Mouse (Mus musculus): ENCODE data around the gene Scube3. TPM values are rescaled to one million over a fixed set of nuclear protein-coding genes. Genes with fewer than 3 reads are reported as not detected.
A peak's percentile ranks its signal among the peaks of the same experiment; 100 is the strongest.
"Not testable (repeated sequence)": the region's sequence is repeated elsewhere in the genome, so short reads cannot be mapped to it uniquely, and the experiment has no call there.

Gene Scube3
- polyA plus RNA-seq, 1 experiment from 2014 or later, result 18.6 TPM

- H3K9me3 ChIP-seq (ENCODE audit: low read length), result no peaks in the 10 kb centered on the region
- peak within 1 kb of the TSS; percentile 69 for H3K9ac ChIP-seq (replicated peaks; ENCODE audit: low read length)
- H3K27me3 ChIP-seq (ENCODE audit: insufficient read depth, low read length), result no peaks in the 10 kb centered on the region
- peak within 1 kb of the TSS; percentile 74 for H3K27ac ChIP-seq (ENCODE audit: low read length)
- H3K36me3 ChIP-seq (ENCODE audit: insufficient read depth, low read length), result peaks cover 6% of the 10 kb centered on the region
- H3K4me3 ChIP-seq (ENCODE audit: low read length), result peak within 1 kb of the TSS; percentile 45
- 16% methylated on average over 26 of the region's 26 CpGs for WGBS
- ATAC-seq (ENCODE audit: low FRiP score, low TSS enrichment), result peak; percentile 90
- H3K4me1 ChIP-seq (ENCODE audit: insufficient read depth, low read length), result peaks cover 24% of the 10 kb centered on the region
- H3K4me2 ChIP-seq (replicated peaks; ENCODE audit: low read depth, low read length), result peak within 1 kb of the TSS; percentile 59
Measured at GRCm38 (mm10) chr17:28207591-28208313, 65.8 kb downstream of the Scube3 start, which contains the start of gene Def6. TSS of gene Def6 (plus strand) at chr17:28207778.

DNA sequence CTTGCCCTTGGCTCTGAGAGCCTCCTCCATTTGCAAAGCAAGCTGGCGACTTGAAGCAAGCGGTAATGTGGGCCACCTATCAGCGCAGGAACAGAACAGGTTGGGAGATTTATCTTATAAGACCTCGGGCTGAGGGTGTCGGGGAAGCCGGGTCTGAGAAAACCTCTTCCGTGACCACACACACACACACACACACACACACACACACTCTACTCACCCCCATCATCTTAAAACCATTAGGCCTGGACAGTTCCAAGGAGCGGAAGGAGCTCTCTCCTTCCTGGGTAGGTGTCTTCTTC, 66.3 kb downstream of the Scube3 start:
- H3K27ac ChIP-seq (ENCODE audit: low read length), result no peak overlapping the region
- H3K36me3 ChIP-seq (ENCODE audit: insufficient read depth, low read length), result peaks cover under 1% of the 10 kb centered on the region; the same call in 1 of the 2 replicates
- peak overlapping the region; percentile 45 for H3K4me3 ChIP-seq (ENCODE audit: low read length)
- H3K4me1 ChIP-seq (ENCODE audit: insufficient read depth, low read length), result peaks cover 24% of the 10 kb centered on the region
- peak overlapping the region; percentile 59 for H3K4me2 ChIP-seq (replicated peaks; ENCODE audit: low read depth, low read length)
- WGBS, result 62% methylated on average over 8 of the region's 8 CpGs
- H3K27me3 ChIP-seq (ENCODE audit: insufficient read depth, low read length), result no peaks in the 10 kb centered on the region
- H3K9ac ChIP-seq (replicated peaks; ENCODE audit: low read length), result peak overlapping the region; percentile 69
- H3K9me3 ChIP-seq (ENCODE audit: low read length), result no peaks in the 10 kb centered on the region
- no peak for ATAC-seq (ENCODE audit: low FRiP score, low TSS enrichment)

GRCm38 (mm10) chr17:28209457-28210110, 67.6 kb downstream of the Scube3 start:
- Histone ChIP-seq H3K27ac (ENCODE audit: low read length) (no peak overlapping the region), H3K9ac (replicated peaks; ENCODE audit: low read length) (no peak overlapping the region), H3K27me3 (ENCODE audit: insufficient read depth, low read length) (no peaks in the 10 kb centered on the region), H3K4me2 (replicated peaks; ENCODE audit: low read depth, low read length) (no peak overlapping the region), H3K4me1 (ENCODE audit: insufficient read depth, low read length) (peaks cover 24% of the 10 kb centered on the region), H3K9me3 (ENCODE audit: low read length) (no peaks in the 10 kb centered on the region), H3K4me3 (ENCODE audit: low read length) (no peak overlapping the region), H3K36me3 (ENCODE audit: insufficient read depth, low read length) (no peaks in the 10 kb centered on the region)
- WGBS, result 72% methylated on average over 4 of the region's 4 CpGs
- ATAC-seq (ENCODE audit: low FRiP score, low TSS enrichment), result no peak

GRCm38 (mm10) chr17:28211921-28212341, 70.0 kb downstream of the Scube3 start:
- H3K27me3 ChIP-seq (ENCODE audit: insufficient read depth, low read length), result no peaks in the 10 kb centered on the region
- H3K4me3 ChIP-seq (ENCODE audit: low read length), result no peak overlapping the region
- no peaks in the 10 kb centered on the region for H3K36me3 ChIP-seq (ENCODE audit: insufficient read depth, low read length)
- H3K9me3 ChIP-seq (ENCODE audit: low read length), result no peaks in the 10 kb centered on the region
- peak overlapping the region; percentile 17; the same call in 1 of the 2 replicates for H3K9ac ChIP-seq (replicated peaks; ENCODE audit: low read length)
- peaks cover 21% of the 10 kb centered on the region for H3K4me1 ChIP-seq (ENCODE audit: insufficient read depth, low read length)
- ATAC-seq (ENCODE audit: low FRiP score, low TSS enrichment), result no peak
- WGBS, result 70% methylated on average over 6 of the region's 6 CpGs
- no peak overlapping the region for H3K4me2 ChIP-seq (replicated peaks; ENCODE audit: low read depth, low read length)
- no peak overlapping the region for H3K27ac ChIP-seq (ENCODE audit: low read length)

- H3K9me3 ChIP-seq (ENCODE audit: low read length), result no peaks in the 10 kb centered on the region
- peak overlapping the region; percentile 17; the same call in 1 of the 2 replicates for H3K9ac ChIP-seq (replicated peaks; ENCODE audit: low read length)
- H3K4me1 ChIP-seq (ENCODE audit: insufficient read depth, low read length), result peaks cover 16% of the 10 kb centered on the region
- H3K4me2 ChIP-seq (replicated peaks; ENCODE audit: low read depth, low read length), result no peak overlapping the region
- H3K4me3 ChIP-seq (ENCODE audit: low read length), result no peak overlapping the region
- no peak for ATAC-seq (ENCODE audit: low FRiP score, low TSS enrichment)
- no peaks in the 10 kb centered on the region for H3K27me3 ChIP-seq (ENCODE audit: insufficient read depth, low read length)
- H3K27ac ChIP-seq (ENCODE audit: low read length), result no peak overlapping the region
- H3K36me3 ChIP-seq (ENCODE audit: insufficient read depth, low read length), result no peaks in the 10 kb centered on the region
- WGBS, result 58% methylated on average over 9 of the region's 9 CpGs
Measured at GRCm38 (mm10) chr17:28212391-28212790, 70.5 kb downstream of the Scube3 start.

GRCm38 (mm10) chr17:28213236-28213635, 71.3 kb downstream of the Scube3 start:
- 33% methylated on average over 4 of the region's 4 CpGs for WGBS

DNA sequence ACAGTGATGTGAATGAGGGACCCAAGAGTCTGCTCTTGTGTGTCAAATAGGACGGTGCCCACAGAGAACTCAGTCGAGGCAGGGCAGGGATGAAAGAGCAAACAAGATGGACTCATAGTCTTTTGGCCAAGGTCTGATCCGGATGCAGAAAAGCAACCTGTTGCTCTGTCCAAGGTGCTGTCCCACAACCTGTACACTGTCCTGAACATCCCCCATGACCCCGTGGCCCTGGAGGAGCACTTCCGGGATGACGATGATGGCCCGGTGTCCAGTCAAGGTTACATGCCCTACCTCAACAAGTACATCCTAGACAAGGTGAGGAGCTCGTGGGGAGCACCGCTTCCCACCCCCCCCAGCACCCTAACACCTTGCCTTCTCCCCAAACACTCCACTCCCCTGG, 74.8 kb downstream of the Scube3 start:
- ATAC-seq (ENCODE audit: low FRiP score, low TSS enrichment), result no peak

More at GRCm38 (mm10) chr17:28213236-28213635, 71.3 kb downstream of the Scube3 start:
- H3K4me1 ChIP-seq (ENCODE audit: insufficient read depth, low read length), result peaks cover 15% of the 10 kb centered on the region; the same call in 1 of the 2 replicates
- H3K9ac ChIP-seq (replicated peaks; ENCODE audit: low read length), result no peak overlapping the region
- no peak overlapping the region for H3K27ac ChIP-seq (ENCODE audit: low read length)
- no peaks in the 10 kb centered on the region for H3K27me3 ChIP-seq (ENCODE audit: insufficient read depth, low read length)
- no peaks in the 10 kb centered on the region for H3K9me3 ChIP-seq (ENCODE audit: low read length)
- no peak overlapping the region for H3K4me2 ChIP-seq (replicated peaks; ENCODE audit: low read depth, low read length)
- ATAC-seq (ENCODE audit: low FRiP score, low TSS enrichment), result no peak
- H3K36me3 ChIP-seq (ENCODE audit: insufficient read depth, low read length), result no peaks in the 10 kb centered on the region
- H3K4me3 ChIP-seq (ENCODE audit: low read length), result no peak overlapping the region

DNA sequence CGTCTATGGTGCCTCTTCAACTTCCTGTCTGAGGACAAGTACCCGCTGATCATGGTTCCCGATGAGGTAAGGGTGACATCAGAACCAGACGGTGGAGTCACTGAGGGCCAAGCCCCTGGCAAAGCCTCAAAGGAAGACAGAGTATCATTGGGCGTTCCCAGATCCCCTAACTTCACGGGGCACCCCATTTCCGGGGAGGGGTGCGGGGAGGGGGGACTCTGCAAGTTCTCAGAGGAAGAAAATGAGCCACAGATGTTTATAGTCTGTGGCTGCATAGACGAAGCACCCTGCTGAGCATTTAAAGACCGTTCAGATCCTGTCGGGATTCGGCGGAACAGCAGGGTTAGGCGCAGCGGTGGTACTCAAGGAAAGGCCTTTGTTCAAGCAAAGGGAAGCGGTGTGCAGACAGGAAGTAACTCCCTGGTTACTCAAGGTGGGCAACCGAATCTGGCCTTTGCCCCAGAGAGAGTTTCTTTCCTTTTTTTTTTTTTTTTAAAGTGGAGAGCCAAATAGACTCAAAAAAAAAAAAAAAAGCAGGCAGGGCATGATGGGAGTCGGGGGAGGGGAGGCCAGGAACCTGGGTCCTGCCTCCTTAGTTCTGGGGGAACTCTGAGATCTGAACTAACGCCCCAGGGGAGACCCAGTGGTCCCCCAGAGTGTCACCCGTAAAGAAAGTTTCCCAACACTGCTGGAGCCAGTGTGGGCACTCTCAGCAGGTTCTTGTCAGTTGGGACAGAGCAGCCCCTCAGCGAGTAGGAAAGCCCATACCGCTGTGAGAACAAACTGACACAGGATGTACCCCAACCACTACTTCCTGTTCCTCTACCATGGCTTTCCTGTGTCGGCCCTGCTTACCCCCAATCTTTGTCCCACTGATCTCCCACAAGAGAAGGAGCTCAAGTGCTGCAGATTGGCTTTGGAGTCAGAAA, 76.0 kb downstream of the Scube3 start:
- 0 out of 2 replicates have a peak overlapping the region, but pooled peaks have one; percentile 44 for H3K9ac ChIP-seq (replicated peaks; ENCODE audit: low read length)
- H3K4me3 ChIP-seq (ENCODE audit: low read length), result no peak overlapping the region
- H3K36me3 ChIP-seq (ENCODE audit: insufficient read depth, low read length), result no peaks in the 10 kb centered on the region
- 31% methylated on average over 23 of the region's 23 CpGs for WGBS
- H3K4me1 ChIP-seq (ENCODE audit: insufficient read depth, low read length), result peaks cover 10% of the 10 kb centered on the region
- peak overlapping the region; percentile 50; the same call in 1 of the 2 replicates for H3K27ac ChIP-seq (ENCODE audit: low read length)
- no peaks in the 10 kb centered on the region for H3K27me3 ChIP-seq (ENCODE audit: insufficient read depth, low read length)
- 0 out of 2 replicates have a peak, but pooled peaks have one; percentile 8 for ATAC-seq (ENCODE audit: low FRiP score, low TSS enrichment)
- no peaks in the 10 kb centered on the region for H3K9me3 ChIP-seq (ENCODE audit: low read length)
- peak overlapping the region; percentile 23 for H3K4me2 ChIP-seq (replicated peaks; ENCODE audit: low read depth, low read length)

More for the DNA sequence above, 74.8 kb downstream of the Scube3 start:
- WGBS, result 92% methylated on average over 9 of the region's 9 CpGs
- H3K9me3 ChIP-seq (ENCODE audit: low read length), result no peaks in the 10 kb centered on the region
- H3K9ac ChIP-seq (replicated peaks; ENCODE audit: low read length), result no peak overlapping the region
- H3K4me3 ChIP-seq (ENCODE audit: low read length), result no peak overlapping the region
- H3K27me3 ChIP-seq (ENCODE audit: insufficient read depth, low read length), result no peaks in the 10 kb centered on the region
- H3K27ac ChIP-seq (ENCODE audit: low read length), result no peak overlapping the region
- no peak overlapping the region for H3K4me2 ChIP-seq (replicated peaks; ENCODE audit: low read depth, low read length)
- no peaks in the 10 kb centered on the region for H3K36me3 ChIP-seq (ENCODE audit: insufficient read depth, low read length)
- H3K4me1 ChIP-seq (ENCODE audit: insufficient read depth, low read length), result peaks cover 7% of the 10 kb centered on the region; the same call in 1 of the 2 replicates

- ATAC-seq (ENCODE audit: low FRiP score, low TSS enrichment); H3K4me3 ChIP-seq (ENCODE audit: low read length); H3K27me3 ChIP-seq (ENCODE audit: insufficient read depth, low read length); H3K36me3 ChIP-seq (ENCODE audit: insufficient read depth, low read length); H3K9ac ChIP-seq (replicated peaks; ENCODE audit: low read length); H3K9me3 ChIP-seq (ENCODE audit: low read length); H3K27ac ChIP-seq (ENCODE audit: low read length); H3K4me2 ChIP-seq (replicated peaks; ENCODE audit: low read depth, low read length): not testable (repeated sequence)
- peaks cover 21% of the 10 kb centered on the region for H3K4me1 ChIP-seq (ENCODE audit: insufficient read depth, low read length)
- WGBS, result 84% methylated on average over 9 of the region's 10 CpGs
Measured at GRCm38 (mm10) chr17:28222463-28222862, 80.5 kb downstream of the Scube3 start.

Measured in kidney, embryonic 16.5 days (tissue).